Mouse (Mus musculus) CH12F3 (cell line): ENCODE measurements around the gene Tmem254c.
"Not testable (repeated sequence)": the region's sequence is repeated elsewhere in the genome, so short reads cannot be mapped to it uniquely, and the experiment has no call there.

ENCODE experiments used
- in situ Hi-C: fragments of 300-500 bp; cut with MboI; formaldehyde crosslinking; loops from 2 replicates; pipeline ENCODE4 v1.14.3; 2020; ENCODE audit warnings: low sequenced_read_pairs

Tmem254c gene

GRCm38 (mm10) chr14:26067325-26067633 lies at the start of gene Tmem254c:
TSS of gene Tmem254c (minus strand) at chr14:26067355.
- in situ Hi-C loops, result not testable (repeated sequence)

- in situ Hi-C loops, result not testable (repeated sequence)
These were observed 30.5 kb upstream of the Tmem254c start for GRCm38 (mm10) chr14:26097622-26098021.

GRCm38 (mm10) chr14:26081997-26082396 lies 14.8 kb upstream of the Tmem254c start, which contains the start of gene Cphx3:
TSS of gene Cphx3 (plus strand) at chr14:26082297.
- in situ Hi-C loops, result not testable (repeated sequence)

GRCm38 (mm10) chr14:26081216-26081615 lies 14.1 kb upstream of the Tmem254c start, which contains the start of gene Cphx2:
TSS of gene Cphx2 (plus strand) at chr14:26081516.
- in situ Hi-C loops, result not testable (repeated sequence)

GRCm38 (mm10) chr14:26076620-26077390 lies 9.7 kb upstream of the Tmem254c start:
- in situ Hi-C loops, result not testable (repeated sequence)

GRCm38 (mm10) chr14:26066574-26067324 lies 406 bp downstream of the Tmem254c start:
- in situ Hi-C loops, result not testable (repeated sequence)

GRCm38 (mm10) chr14:26059362-26059761 lies 7.8 kb downstream of the Tmem254c start:
- in situ Hi-C loops, result not testable (repeated sequence)

GRCm38 (mm10) chr14:26058184-26058583 lies 9.0 kb downstream of the Tmem254c start:
- in situ Hi-C loops, result not testable (repeated sequence)

- in situ Hi-C loops, result not testable (repeated sequence)
These were observed 18.4 kb downstream of the Tmem254c start for GRCm38 (mm10) chr14:26048767-26049166.

GRCm38 (mm10) chr14:26047026-26047425 lies 20.1 kb downstream of the Tmem254c start:
- in situ Hi-C loops, result not testable (repeated sequence)

GRCm38 (mm10) chr14:26045007-26045406 lies 22.1 kb downstream of the Tmem254c start:
- in situ Hi-C loops, result not testable (repeated sequence)

- in situ Hi-C loops, result not testable (repeated sequence)
These were observed 24.5 kb downstream of the Tmem254c start, which contains the start of gene Gm9780 for GRCm38 (mm10) chr14:26042611-26043010. TSS of gene Gm9780 (minus strand) at chr14:26042711.

- in situ Hi-C loops, result not testable (repeated sequence)
These were observed 31.7 kb downstream of the Tmem254c start for GRCm38 (mm10) chr14:26035439-26035838.

GRCm38 (mm10) chr14:26034364-26034763 lies 32.8 kb downstream of the Tmem254c start:
- in situ Hi-C loops, result not testable (repeated sequence)

GRCm38 (mm10) chr14:26025653-26026052 lies 41.5 kb downstream of the Tmem254c start:
- in situ Hi-C loops, result not testable (repeated sequence)

- in situ Hi-C loops, result not testable (repeated sequence)
These were observed 44.3 kb downstream of the Tmem254c start for GRCm38 (mm10) chr14:26022831-26023230.

GRCm38 (mm10) chr14:26021555-26021954 lies 45.6 kb downstream of the Tmem254c start:
- in situ Hi-C loops, result not testable (repeated sequence)

- in situ Hi-C loops, result not testable (repeated sequence)
These were observed 50.7 kb downstream of the Tmem254c start for GRCm38 (mm10) chr14:26016414-26016813.
